Mouse (Mus musculus) intestine, embryonic 15.5 days (tissue): ENCODE measurements around the gene Col18a1. TPM values are rescaled to one million over a fixed set of nuclear protein-coding genes. Genes with fewer than 3 reads are reported as not detected.
A peak's percentile ranks its signal among the peaks of the same experiment; 100 is the strongest.

Experiments
- ATAC-seq: fragments of 200-750 bp; cut with Nextera tagmentation; 2 replicates; pipeline ENCODE4 v1.8.0; 2017; ENCODE audit warnings: moderate TSS enrichment, moderate library complexity
- H3K27ac ChIP-seq: fragments of 300-500 bp; sonication (generic); 2 replicates; pipeline ENCODE4 v1.5.1; 2015; ENCODE audit warnings: mild to moderate bottlenecking, inconsistent platforms
- H3K27me3 ChIP-seq: fragments of 300-500 bp; sonication (generic); replicated peaks from 2 replicates; pipeline ENCODE4 v1.6.1; 2015; ENCODE audit warnings: inconsistent platforms
- H3K36me3 ChIP-seq: fragments of 300-500 bp; sonication (generic); 2 replicates; pipeline ENCODE4 v1.6.1; 2015; ENCODE audit warnings: inconsistent platforms
- H3K4me1 ChIP-seq: fragments of 300-500 bp; sonication (generic); replicated peaks from 2 replicates; pipeline ENCODE4 v1.6.1; 2015; ENCODE audit warnings: inconsistent platforms
- H3K4me2 ChIP-seq: fragments of 300-500 bp; sonication (generic); replicated peaks from 2 replicates; pipeline ENCODE4 v1.6.1; 2015; ENCODE audit warnings: mild to moderate bottlenecking, inconsistent platforms
- H3K4me3 ChIP-seq: fragments of 300-500 bp; sonication (generic); replicated peaks from 2 replicates; pipeline ENCODE4 v1.5.1; 2015; ENCODE audit warnings: inconsistent platforms
- H3K9ac ChIP-seq: fragments of 300-500 bp; sonication (generic); 2 replicates; pipeline ENCODE4 v1.6.1; 2015; ENCODE audit warnings: inconsistent platforms
- H3K9me3 ChIP-seq: fragments of 300-500 bp; sonication (generic); 2 replicates; pipeline ENCODE4 v1.6.1; 2016; ENCODE audit warnings: inconsistent platforms
- WGBS: fragments of 180-500 bp; shearing (Covaris S2); methylation state at CpG from one replicate; pipeline ENCODE4 v1.1.7; 2015; 5-methylcytosine and 5-hydroxymethylcytosine counted together
- polyA plus RNA-seq: library from polyadenylated mRNA; unstranded; fragments of >200 nt; fragmentation: Nextera tagmentation; extraction: Ambion mirVana; gene quantifications from 2 replicates; pipeline ENCODE4 v1.2.1, GENCODE M21; 2015

Col18a1 gene
- polyA plus RNA-seq, result 59.5 and 59.7 TPM in 2 replicates

GRCm38 (mm10) chr10:77165963-77166717, at the start of gene Col18a1:
Gene Col18a1 (minus strand): TSS chr10:77166548.
- Histone ChIP-seq H3K9me3 (no peaks in the 10 kb centered on the region), H3K36me3 (no peaks in the 10 kb centered on the region), H3K4me3 (peak within 1 kb of the TSS; percentile 49), H3K27me3 (peaks cover 19% of the 10 kb centered on the region), H3K4me2 (peak within 1 kb of the TSS; percentile 96), H3K27ac (peak within 1 kb of the TSS; percentile 32; the same call in 1 of the 2 replicates), H3K4me1 (peaks cover 17% of the 10 kb centered on the region), H3K9ac (peak within 1 kb of the TSS; percentile 44)
- ATAC-seq, result peak; percentile 84
- WGBS, result under 1% methylated on average over 42 of the region's 42 CpGs

GRCm38 (mm10) chr10:77215641-77216040, 49.3 kb upstream of the Col18a1 start:
- H3K9ac ChIP-seq, result no peak overlapping the region
- WGBS, result 67% methylated on average over 4 of the region's 4 CpGs
- ATAC-seq, result no peak

GRCm38 (mm10) chr10:77214586-77214985, 48.2 kb upstream of the Col18a1 start:
- WGBS, result 40% methylated on average over 8 of the region's 8 CpGs
- no peak overlapping the region for H3K9ac ChIP-seq
- peaks cover 47% of the 10 kb centered on the region for H3K4me1 ChIP-seq
- no peaks in the 10 kb centered on the region for H3K27me3 ChIP-seq
- ATAC-seq, result no peak
- H3K9me3 ChIP-seq, result no peaks in the 10 kb centered on the region
- H3K27ac ChIP-seq, result no peak overlapping the region
- no peak overlapping the region for H3K4me2 ChIP-seq
- H3K36me3 ChIP-seq, result no peaks in the 10 kb centered on the region
- H3K4me3 ChIP-seq, result no peak overlapping the region

More at GRCm38 (mm10) chr10:77215641-77216040, 49.3 kb upstream of the Col18a1 start:
- Histone ChIP-seq H3K9me3 (no peaks in the 10 kb centered on the region), H3K4me3 (no peak overlapping the region), H3K27me3 (no peaks in the 10 kb centered on the region), H3K27ac (peak overlapping the region; percentile 48; the same call in 1 of the 2 replicates), H3K36me3 (no peaks in the 10 kb centered on the region), H3K4me1 (peaks cover 45% of the 10 kb centered on the region), H3K4me2 (no peak overlapping the region)

- no peak overlapping the region for H3K9ac ChIP-seq
- H3K4me2 ChIP-seq, result no peak overlapping the region
- no peaks in the 10 kb centered on the region for H3K36me3 ChIP-seq
- no peaks in the 10 kb centered on the region for H3K9me3 ChIP-seq
- peaks cover 57% of the 10 kb centered on the region for H3K4me1 ChIP-seq
- ATAC-seq, result no peak
- no peak overlapping the region for H3K4me3 ChIP-seq
- H3K27ac ChIP-seq, result no peak overlapping the region
- H3K27me3 ChIP-seq, result no peaks in the 10 kb centered on the region
- WGBS, result 88% methylated on average over 5 of the region's 5 CpGs
These were observed 47.1 kb upstream of the Col18a1 start for GRCm38 (mm10) chr10:77213483-77213882.

- peaks cover 54% of the 10 kb centered on the region for H3K4me1 ChIP-seq
- H3K27ac ChIP-seq, result peak overlapping the region; percentile 76; the same call in 1 of the 2 replicates
- H3K9ac ChIP-seq, result no peak overlapping the region
- no peaks in the 10 kb centered on the region for H3K27me3 ChIP-seq
- H3K9me3 ChIP-seq, result no peaks in the 10 kb centered on the region
- H3K36me3 ChIP-seq, result no peaks in the 10 kb centered on the region
- no peak for ATAC-seq
- H3K4me3 ChIP-seq, result no peak overlapping the region
- H3K4me2 ChIP-seq, result no peak overlapping the region
- 81% methylated on average over 6 of the region's 6 CpGs for WGBS
These were observed 46.2 kb upstream of the Col18a1 start for GRCm38 (mm10) chr10:77212354-77213120.

GRCm38 (mm10) chr10:77211116-77211570, 44.8 kb upstream of the Col18a1 start:
- Histone ChIP-seq H3K4me2 (no peak overlapping the region), H3K27me3 (no peaks in the 10 kb centered on the region), H3K27ac (peak overlapping the region; percentile 76), H3K9ac (no peak overlapping the region), H3K36me3 (no peaks in the 10 kb centered on the region), H3K4me3 (no peak overlapping the region), H3K9me3 (no peaks in the 10 kb centered on the region), H3K4me1 (peaks cover 59% of the 10 kb centered on the region)
- 23% methylated on average over 11 of the region's 11 CpGs for WGBS
- peak; percentile 83 for ATAC-seq

GRCm38 (mm10) chr10:77210666-77211065, 44.3 kb upstream of the Col18a1 start:
- no peaks in the 10 kb centered on the region for H3K36me3 ChIP-seq
- H3K4me2 ChIP-seq, result no peak overlapping the region
- peak overlapping the region; percentile 76 for H3K27ac ChIP-seq
- peak; percentile 26 for ATAC-seq
- no peaks in the 10 kb centered on the region for H3K27me3 ChIP-seq
- H3K9me3 ChIP-seq, result no peaks in the 10 kb centered on the region
- H3K4me1 ChIP-seq, result peaks cover 55% of the 10 kb centered on the region
- H3K9ac ChIP-seq, result no peak overlapping the region
- 90% methylated on average over 3 of the region's 3 CpGs for WGBS
- no peak overlapping the region for H3K4me3 ChIP-seq

GRCm38 (mm10) chr10:77209261-77209660, 42.9 kb upstream of the Col18a1 start:
- Histone ChIP-seq H3K4me1 (peaks cover 46% of the 10 kb centered on the region), H3K9me3 (no peaks in the 10 kb centered on the region), H3K9ac (no peak overlapping the region), H3K4me3 (no peak overlapping the region), H3K36me3 (no peaks in the 10 kb centered on the region), H3K4me2 (no peak overlapping the region), H3K27ac (no peak overlapping the region), H3K27me3 (no peaks in the 10 kb centered on the region)
- WGBS, result 58% methylated on average over 5 of the region's 5 CpGs
- no peak for ATAC-seq

GRCm38 (mm10) chr10:77206565-77207079, 40.3 kb upstream of the Col18a1 start:
- Histone ChIP-seq H3K27me3 (no peaks in the 10 kb centered on the region), H3K9me3 (no peaks in the 10 kb centered on the region), H3K27ac (peak overlapping the region; percentile 79), H3K4me1 (peaks cover 37% of the 10 kb centered on the region), H3K9ac (no peak overlapping the region), H3K36me3 (no peaks in the 10 kb centered on the region), H3K4me3 (no peak overlapping the region), H3K4me2 (no peak overlapping the region)
- peak; percentile 30; the same call in 1 of the 2 replicates for ATAC-seq
- WGBS, result 37% methylated on average over 3 of the region's 3 CpGs

- no peaks in the 10 kb centered on the region for H3K27me3 ChIP-seq
- no peaks in the 10 kb centered on the region for H3K36me3 ChIP-seq
- H3K4me2 ChIP-seq, result no peak overlapping the region
- H3K27ac ChIP-seq, result peak overlapping the region; percentile 7; the same call in 1 of the 2 replicates
- no peak overlapping the region for H3K4me3 ChIP-seq
- ATAC-seq, result no peak
- no peaks in the 10 kb centered on the region for H3K9me3 ChIP-seq
- H3K4me1 ChIP-seq, result peaks cover 33% of the 10 kb centered on the region
- no peak overlapping the region for H3K9ac ChIP-seq
- WGBS, result 80% methylated on average over 2 of the region's 2 CpGs
These were observed 39.8 kb upstream of the Col18a1 start for GRCm38 (mm10) chr10:77206134-77206533.

GRCm38 (mm10) chr10:77203960-77204359, 37.6 kb upstream of the Col18a1 start:
- H3K4me2 ChIP-seq, result no peak overlapping the region

GRCm38 (mm10) chr10:77201919-77202318, 35.6 kb upstream of the Col18a1 start:
- H3K4me3 ChIP-seq, result no peak overlapping the region
- H3K36me3 ChIP-seq, result no peaks in the 10 kb centered on the region
- H3K9me3 ChIP-seq, result no peaks in the 10 kb centered on the region
- 59% methylated on average over 5 of the region's 5 CpGs for WGBS
- no peak overlapping the region for H3K9ac ChIP-seq
- H3K4me1 ChIP-seq, result peaks cover 11% of the 10 kb centered on the region
- H3K27ac ChIP-seq, result no peak overlapping the region
- ATAC-seq, result no peak
- H3K4me2 ChIP-seq, result no peak overlapping the region
- H3K27me3 ChIP-seq, result no peaks in the 10 kb centered on the region

More at GRCm38 (mm10) chr10:77203960-77204359, 37.6 kb upstream of the Col18a1 start:
- 67% methylated on average over 4 of the region's 4 CpGs for WGBS
- H3K9me3 ChIP-seq, result no peaks in the 10 kb centered on the region
- no peak overlapping the region for H3K27ac ChIP-seq
- no peaks in the 10 kb centered on the region for H3K36me3 ChIP-seq
- H3K4me1 ChIP-seq, result peaks cover 20% of the 10 kb centered on the region
- H3K27me3 ChIP-seq, result no peaks in the 10 kb centered on the region
- H3K9ac ChIP-seq, result no peak overlapping the region
- no peak overlapping the region for H3K4me3 ChIP-seq
- no peak for ATAC-seq
